Mouse (Mus musculus): ENCODE data around the gene Nrxn1. TPM values are rescaled to one million over a fixed set of nuclear protein-coding genes. Genes with fewer than 3 reads are reported as not detected.

The Nrxn1 gene
- polyA plus RNA-seq, 1 experiment, result 0.56 TPM

- Histone ChIP-seq H3K36me3 (ENCODE audit: control insufficient read depth, insufficient read depth, low read length) (no peaks in the 10 kb centered on the region), H3K4me1 (ENCODE audit: control insufficient read depth, insufficient read depth, low read length) (no peaks in the 10 kb centered on the region), H3K27me3 (replicated peaks; ENCODE audit: control insufficient read depth, insufficient read depth, low read length) (no peaks in the 10 kb centered on the region), H3K27ac (ENCODE audit: insufficient read depth, low read depth, low read length) (no peak overlapping the region), H3K4me3 (ENCODE audit: insufficient read depth, low read depth, low read length) (no peak overlapping the region)
- DNase-seq, result no peak
- TF ChIP-seq POLR2A (IDR thresholded peaks at IDR 0.05; ENCODE audit: low read depth, low read length) (no peak), CTCF (conservative IDR thresholded peaks at IDR 0.05; ENCODE audit: insufficient read depth, insufficient read length, low read depth, low read length) (no peak)
Observed at GRCm38 (mm10) chr17:90843072-90843611, 249.7 kb downstream of the Nrxn1 start.

GRCm38 (mm10) chr17:90837022-90837414 lies 255.9 kb downstream of the Nrxn1 start:
- Histone ChIP-seq H3K36me3 (ENCODE audit: control insufficient read depth, insufficient read depth, low read length) (no peaks in the 10 kb centered on the region), H3K27me3 (replicated peaks; ENCODE audit: control insufficient read depth, insufficient read depth, low read length) (no peaks in the 10 kb centered on the region), H3K4me3 (ENCODE audit: insufficient read depth, low read depth, low read length) (no peak overlapping the region), H3K4me1 (ENCODE audit: control insufficient read depth, insufficient read depth, low read length) (no peaks in the 10 kb centered on the region), H3K27ac (ENCODE audit: insufficient read depth, low read depth, low read length) (no peak overlapping the region)
- DNase-seq, result no peak
- TF ChIP-seq POLR2A (IDR thresholded peaks at IDR 0.05; ENCODE audit: low read depth, low read length) (no peak), CTCF (conservative IDR thresholded peaks at IDR 0.05; ENCODE audit: insufficient read depth, insufficient read length, low read depth, low read length) (no peak)

GRCm38 (mm10) chr17:90836154-90837021 lies 256.5 kb downstream of the Nrxn1 start:
- Histone ChIP-seq H3K4me1 (ENCODE audit: control insufficient read depth, insufficient read depth, low read length) (no peaks in the 10 kb centered on the region), H3K4me3 (ENCODE audit: insufficient read depth, low read depth, low read length) (no peak overlapping the region), H3K36me3 (ENCODE audit: control insufficient read depth, insufficient read depth, low read length) (no peaks in the 10 kb centered on the region), H3K27me3 (replicated peaks; ENCODE audit: control insufficient read depth, insufficient read depth, low read length) (no peaks in the 10 kb centered on the region), H3K27ac (ENCODE audit: insufficient read depth, low read depth, low read length) (no peak overlapping the region)
- TF ChIP-seq CTCF (conservative IDR thresholded peaks at IDR 0.05; ENCODE audit: insufficient read depth, insufficient read length, low read depth, low read length) (no peak), POLR2A (IDR thresholded peaks at IDR 0.05; ENCODE audit: low read depth, low read length) (no peak)
- no peak for DNase-seq
- WGBS, result 33% methylated on average over 4 of the region's 4 CpGs

- no peak overlapping the region for H3K4me3 ChIP-seq (ENCODE audit: insufficient read depth, low read depth, low read length)
- H3K36me3 ChIP-seq (ENCODE audit: control insufficient read depth, insufficient read depth, low read length), result no peaks in the 10 kb centered on the region
- DNase-seq, result peak; percentile 7
- no peaks in the 10 kb centered on the region for H3K27me3 ChIP-seq (replicated peaks; ENCODE audit: control insufficient read depth, insufficient read depth, low read length)
- no peak overlapping the region for H3K27ac ChIP-seq (ENCODE audit: insufficient read depth, low read depth, low read length)
- no peaks in the 10 kb centered on the region for H3K4me1 ChIP-seq (ENCODE audit: control insufficient read depth, insufficient read depth, low read length)
- 67% methylated on average over 2 of the region's 2 CpGs for WGBS
- TF ChIP-seq CTCF (conservative IDR thresholded peaks at IDR 0.05; ENCODE audit: insufficient read depth, insufficient read length, low read depth, low read length) (no peak), POLR2A (IDR thresholded peaks at IDR 0.05; ENCODE audit: low read depth, low read length) (no peak)
Observed at GRCm38 (mm10) chr17:90818340-90818739, 274.5 kb downstream of the Nrxn1 start.

GRCm38 (mm10) chr17:90817898-90818297 lies 275.0 kb downstream of the Nrxn1 start:
- H3K36me3 ChIP-seq (ENCODE audit: control insufficient read depth, insufficient read depth, low read length), result no peaks in the 10 kb centered on the region
- WGBS, result 85% methylated on average over 2 of the region's 2 CpGs

GRCm38 (mm10) chr17:90815306-90815705 lies 277.6 kb downstream of the Nrxn1 start:
- H3K4me3 ChIP-seq (ENCODE audit: insufficient read depth, low read depth, low read length), result no peak overlapping the region
- H3K36me3 ChIP-seq (ENCODE audit: control insufficient read depth, insufficient read depth, low read length), result no peaks in the 10 kb centered on the region
- no peak for TF ChIP-seq CTCF (conservative IDR thresholded peaks at IDR 0.05; ENCODE audit: insufficient read depth, insufficient read length, low read depth, low read length)
- H3K27me3 ChIP-seq (replicated peaks; ENCODE audit: control insufficient read depth, insufficient read depth, low read length), result no peaks in the 10 kb centered on the region
- H3K4me1 ChIP-seq (ENCODE audit: control insufficient read depth, insufficient read depth, low read length), result no peaks in the 10 kb centered on the region
- no peak for DNase-seq
- no peak overlapping the region for H3K27ac ChIP-seq (ENCODE audit: insufficient read depth, low read depth, low read length)
- 100% methylated on average over 1 of the region's 1 CpGs for WGBS

More at GRCm38 (mm10) chr17:90817898-90818297, 275.0 kb downstream of the Nrxn1 start:
- H3K27me3 ChIP-seq (replicated peaks; ENCODE audit: control insufficient read depth, insufficient read depth, low read length), result no peaks in the 10 kb centered on the region
- no peak overlapping the region for H3K27ac ChIP-seq (ENCODE audit: insufficient read depth, low read depth, low read length)
- H3K4me1 ChIP-seq (ENCODE audit: control insufficient read depth, insufficient read depth, low read length), result no peaks in the 10 kb centered on the region
- no peak for DNase-seq
- TF ChIP-seq CTCF (conservative IDR thresholded peaks at IDR 0.05; ENCODE audit: insufficient read depth, insufficient read length, low read depth, low read length) (no peak), POLR2A (IDR thresholded peaks at IDR 0.05; ENCODE audit: low read depth, low read length) (no peak)
- no peak overlapping the region for H3K4me3 ChIP-seq (ENCODE audit: insufficient read depth, low read depth, low read length)

GRCm38 (mm10) chr17:90813760-90814159 lies 279.1 kb downstream of the Nrxn1 start:
- Histone ChIP-seq H3K4me1 (ENCODE audit: control insufficient read depth, insufficient read depth, low read length) (no peaks in the 10 kb centered on the region), H3K4me3 (ENCODE audit: insufficient read depth, low read depth, low read length) (no peak overlapping the region), H3K36me3 (ENCODE audit: control insufficient read depth, insufficient read depth, low read length) (no peaks in the 10 kb centered on the region), H3K27ac (ENCODE audit: insufficient read depth, low read depth, low read length) (no peak overlapping the region), H3K27me3 (replicated peaks; ENCODE audit: control insufficient read depth, insufficient read depth, low read length) (no peaks in the 10 kb centered on the region)
- TF ChIP-seq CTCF (conservative IDR thresholded peaks at IDR 0.05; ENCODE audit: insufficient read depth, insufficient read length, low read depth, low read length), result no peak
- no peak for TF ChIP-seq POLR2A (IDR thresholded peaks at IDR 0.05; ENCODE audit: low read depth, low read length)
- DNase-seq, result peak; percentile 71

Data from kidney, adult 2 months (tissue).